Mouse (Mus musculus) hematopoietic stem cell, adult 5-6 weeks (primary cell): ENCODE measurements around the gene Rc3h2. TPM values are rescaled to one million over a fixed set of nuclear protein-coding genes. Genes with fewer than 3 reads are reported as not detected.

Experiments
- ATAC-seq, 2 experiments: fragments of 125-278 bp in 1 of 2; replicated peaks in 1 of 2; 2 replicates each; pipeline ENCODE4 v1.8.0; 2016 to 2017; ENCODE audit warnings: inconsistent platforms in 2 of 2, mild to moderate bottlenecking in 2 of 2, moderate number of reproducible peaks in 2 of 2, low read depth in 1 of 2, moderate TSS enrichment in 1 of 2; ENCODE audit not compliant: low FRiP score in 2 of 2, poor library complexity in 2 of 2, severe bottlenecking in 2 of 2, insufficient read depth in 1 of 2, low TSS enrichment in 1 of 2
- total RNA-seq: library from RNA; stranded (forward); fragments of 172-1452, 232-1000 nt; gene quantifications from 2 replicates; pipeline ENCODE4 v1.2.3, GENCODE M21; 2017

The Rc3h2 gene
- total RNA-seq, 1 experiment from 2014 or later: 46.2 TPM

DNA sequence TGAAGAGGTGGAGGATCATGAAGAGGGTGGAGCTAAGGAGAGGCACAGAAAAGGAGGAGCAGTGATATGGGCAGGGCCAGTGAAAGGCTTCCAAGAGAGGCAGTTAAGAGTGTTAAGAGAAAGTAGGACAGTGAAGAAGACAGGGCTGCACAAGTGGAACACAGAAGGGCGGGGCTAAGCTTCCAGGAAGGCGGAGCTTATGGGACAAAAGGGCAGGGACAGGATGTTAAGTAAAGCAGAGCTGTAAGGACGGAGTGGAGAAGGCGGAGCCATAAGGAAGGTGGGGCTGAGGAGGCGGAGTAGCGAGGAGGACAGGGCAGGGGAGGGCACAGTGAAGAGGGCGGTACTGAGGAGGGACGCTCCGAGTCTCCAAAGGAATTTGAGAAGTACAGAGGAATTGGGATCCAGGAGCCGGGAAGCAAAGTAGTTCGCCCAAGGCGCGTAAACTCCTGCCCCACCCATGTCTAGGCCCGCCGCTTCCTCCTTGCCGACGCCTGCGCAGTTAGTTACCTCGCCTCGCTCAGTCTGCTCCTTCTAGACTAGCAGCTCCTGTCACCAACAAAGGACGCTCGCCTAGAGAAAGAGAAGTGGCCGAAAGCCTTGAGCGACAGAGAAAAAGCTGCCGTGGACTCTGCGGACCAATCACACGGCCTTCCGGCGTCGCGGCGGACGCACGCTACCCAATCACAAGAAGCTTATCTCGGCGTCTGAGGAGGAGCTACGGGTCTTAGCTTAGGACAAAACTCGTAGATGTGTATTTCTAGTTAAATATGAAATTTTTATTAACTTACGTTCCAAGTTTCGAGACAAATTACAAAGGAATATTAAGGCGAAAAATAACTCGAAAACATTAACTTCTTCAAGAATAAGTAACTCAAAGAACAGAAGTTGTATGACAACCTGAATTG, 63.8 kb downstream of the Rc3h2 start, which contains the start of gene Pdcl:
Pdcl (minus strand) TSS at position 700 of the 908 bp plus-strand sequence.
- peak; percentile 97 for ATAC-seq

DNA sequence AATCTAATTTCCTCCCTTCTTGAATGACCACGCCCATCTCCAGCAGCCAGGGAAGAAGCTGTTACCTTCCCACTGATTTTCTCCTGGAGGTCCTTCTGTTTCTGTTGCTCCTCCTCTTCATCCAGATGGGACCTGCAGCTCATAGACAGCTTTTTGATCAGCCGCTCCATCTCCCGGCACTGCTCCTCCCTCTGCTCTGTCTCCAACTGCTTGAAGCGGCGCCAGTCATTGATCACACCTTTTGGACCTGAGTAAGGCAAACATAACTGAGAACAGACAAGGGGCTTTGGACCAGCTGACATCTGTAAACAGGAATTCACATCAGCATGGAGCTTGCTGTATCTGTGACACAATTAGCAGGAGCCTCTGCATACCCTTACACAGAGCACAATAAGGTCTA, 67.1 kb downstream of the Rc3h2 start:
- no peak for ATAC-seq

DNA sequence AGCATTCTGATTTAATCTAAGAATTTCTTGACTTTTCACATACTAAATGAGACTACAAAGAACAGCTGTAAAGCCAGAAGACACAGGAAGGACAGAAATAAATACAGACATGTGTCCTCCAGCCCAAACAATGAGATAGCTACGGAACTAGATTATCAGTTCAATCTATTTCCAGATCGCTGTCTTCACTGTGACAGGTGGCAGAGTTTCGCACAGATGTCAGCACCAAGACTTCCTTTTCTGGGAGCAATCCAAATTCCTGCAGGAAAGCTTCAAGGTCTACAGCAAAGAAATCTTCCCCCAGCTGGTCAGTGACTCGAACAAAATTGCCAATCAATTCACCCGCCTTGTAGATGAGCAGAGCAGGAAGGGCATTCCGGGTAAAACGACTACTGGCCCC, 71.0 kb downstream of the Rc3h2 start:
- ATAC-seq: no peak

DNA sequence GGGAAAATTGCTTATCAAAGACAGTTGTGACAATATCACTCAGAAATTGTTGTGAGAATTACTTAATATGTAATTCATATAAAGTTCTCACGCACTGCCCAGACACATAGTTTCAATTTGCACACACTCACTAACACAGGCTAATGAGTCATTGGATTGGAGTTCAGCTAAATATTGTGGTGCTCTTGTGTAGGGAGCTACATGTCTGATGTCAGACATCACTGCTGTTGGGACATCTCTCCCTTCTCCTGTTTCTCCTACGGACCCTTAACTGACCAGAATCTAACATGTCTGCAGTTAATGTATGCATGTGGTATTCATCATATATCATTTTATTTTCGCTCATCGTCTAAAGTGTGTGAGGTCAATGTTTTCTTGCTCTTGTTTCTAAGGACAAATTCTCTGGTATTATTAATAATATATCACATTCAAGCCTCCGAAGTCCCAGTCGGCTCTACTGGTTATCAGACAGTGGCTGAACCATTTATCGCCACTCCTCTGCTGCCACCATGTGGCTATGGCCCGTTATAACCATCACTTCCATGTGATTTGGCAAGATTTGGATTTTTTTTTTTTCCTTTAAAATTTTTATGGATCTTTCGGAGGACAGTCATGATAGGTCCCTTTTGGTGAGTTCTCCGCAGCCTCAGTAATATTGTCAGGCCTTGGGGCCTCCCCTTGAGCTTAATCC, 84.1 kb downstream of the Rc3h2 start:
- ATAC-seq: peak; percentile 59 to 60; a peak in 2 of 4 replicates

DNA sequence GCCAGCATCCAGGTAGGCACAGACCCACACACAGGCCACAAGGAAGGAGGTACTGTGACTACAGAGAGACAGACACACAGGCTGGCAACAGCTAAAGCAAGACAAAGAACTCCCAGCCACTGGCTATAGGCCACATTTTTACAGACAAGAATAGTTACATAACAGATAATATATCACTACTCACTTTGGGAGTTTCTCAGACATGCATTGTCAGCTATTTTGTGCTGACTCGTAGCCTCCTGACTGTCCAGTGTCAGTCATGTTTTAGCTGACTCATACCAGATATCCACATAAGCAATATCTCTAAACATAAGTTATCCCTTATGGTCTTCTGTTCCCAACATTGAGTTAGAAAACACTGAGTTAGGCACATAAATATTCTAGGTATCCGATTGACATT, 89.4 kb downstream of the Rc3h2 start:
- no peak for ATAC-seq

DNA sequence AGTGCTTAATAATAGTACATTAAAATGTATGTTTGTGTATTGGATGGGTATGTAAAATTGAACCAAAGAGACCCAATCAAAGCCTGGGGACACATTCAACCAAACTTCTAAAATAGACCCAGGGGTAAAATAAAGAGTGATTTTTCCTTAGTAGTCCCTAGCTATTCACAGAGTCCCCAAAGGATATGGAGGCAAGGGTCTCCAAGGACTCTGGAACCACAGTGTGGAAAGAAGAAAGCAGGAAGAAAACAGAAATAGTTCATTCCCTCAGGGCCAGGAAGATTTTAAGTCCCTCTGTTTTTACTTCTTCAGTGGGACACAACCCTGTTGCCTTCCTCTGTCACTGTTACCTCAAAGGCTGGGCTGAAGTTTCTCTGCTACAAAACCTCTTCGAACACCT, 96.5 kb downstream of the Rc3h2 start, which contains the start of gene Olfr368:
Olfr368 (plus strand) TSS at position 301 of the 400 bp plus-strand sequence.
- no peak for ATAC-seq

Other genes starting within 250 kb of the Rc3h2 start
- gene Olfr365, start 234.7 kb downstream of the Rc3h2 start, total RNA-seq: not detected in 2 replicates
- not detected in 2 replicates for gene Olfr366, start 211.3 kb downstream of the Rc3h2 start, total RNA-seq
- gene Olfr368, start 96.4 kb downstream of the Rc3h2 start, total RNA-seq: not detected in 2 replicates
- gene Pdcl, start 63.6 kb downstream of the Rc3h2 start, total RNA-seq: 86.7 and 102 TPM in 2 replicates
- gene Zbtb26, start 20.2 kb upstream of the Rc3h2 start, total RNA-seq: 14.3 and 14.8 TPM in 2 replicates
- gene Zbtb6, start 20.3 kb upstream of the Rc3h2 start, total RNA-seq: 27.0 and 28.9 TPM in 2 replicates
- 58.7 and 83.3 TPM in 2 replicates for gene Rabgap1, start 20.4 kb upstream of the Rc3h2 start, total RNA-seq
- gene Gpr21, start 93.4 kb upstream of the Rc3h2 start, total RNA-seq: 1.2 and 1.6 TPM in 2 replicates